Mouse (Mus musculus): ENCODE measurements around the gene Fyb2. TPM values are rescaled to one million over a fixed set of nuclear protein-coding genes. Genes with fewer than 3 reads are reported as not detected.

Gene Fyb2
- total RNA-seq, 2 experiments from 2014 or later, result 0.08 to 0.25 TPM

- TF ChIP-seq CTCF (IDR thresholded peaks at IDR 0.05), result no peak
- no peak for DNase-seq
- intact Hi-C loops (cut with DNase I), result no loop called here
- H3K4me3 ChIP-seq, result no peak overlapping the region
- H3K27ac ChIP-seq, result no peak overlapping the region
Observed at GRCm38 (mm10) chr4:104949304-104949703, 36.0 kb downstream of the Fyb2 start.

DNA sequence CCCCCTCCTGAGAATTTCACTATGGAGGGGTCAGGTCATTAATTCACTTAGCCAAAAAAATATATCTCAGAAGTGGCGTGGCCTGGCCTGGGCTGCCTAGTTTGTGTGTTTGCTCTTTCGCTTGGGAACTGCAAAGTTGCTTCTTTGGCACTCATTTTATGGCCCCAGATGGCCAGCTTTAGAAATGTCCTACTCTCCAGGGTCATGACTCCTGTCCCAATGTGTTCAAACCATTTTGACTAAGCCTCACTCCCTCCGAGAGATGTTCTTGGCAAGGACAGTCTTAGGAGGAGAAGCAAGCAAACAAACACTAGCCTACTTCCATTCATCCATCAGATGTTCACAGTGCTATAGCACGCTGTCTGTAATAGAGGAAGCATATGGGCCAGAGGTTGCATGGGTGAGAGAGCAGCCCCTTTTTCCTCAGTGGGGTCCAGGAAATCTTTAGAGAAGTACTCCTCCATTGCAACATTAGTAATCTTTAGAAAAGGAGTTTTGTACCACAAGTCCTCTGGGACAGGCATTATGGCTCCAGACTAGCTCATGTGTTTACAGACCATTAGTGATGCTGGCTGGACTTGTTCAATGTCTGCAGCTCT lies 38.1 kb downstream of the Fyb2 start:
- no peak for TF ChIP-seq CTCF (IDR thresholded peaks at IDR 0.05)
- intact Hi-C loops (cut with DNase I), result no loop called here
- DNase-seq, result no peak
- Histone ChIP-seq H3K27ac (no peak overlapping the region), H3K4me3 (no peak overlapping the region)

DNA sequence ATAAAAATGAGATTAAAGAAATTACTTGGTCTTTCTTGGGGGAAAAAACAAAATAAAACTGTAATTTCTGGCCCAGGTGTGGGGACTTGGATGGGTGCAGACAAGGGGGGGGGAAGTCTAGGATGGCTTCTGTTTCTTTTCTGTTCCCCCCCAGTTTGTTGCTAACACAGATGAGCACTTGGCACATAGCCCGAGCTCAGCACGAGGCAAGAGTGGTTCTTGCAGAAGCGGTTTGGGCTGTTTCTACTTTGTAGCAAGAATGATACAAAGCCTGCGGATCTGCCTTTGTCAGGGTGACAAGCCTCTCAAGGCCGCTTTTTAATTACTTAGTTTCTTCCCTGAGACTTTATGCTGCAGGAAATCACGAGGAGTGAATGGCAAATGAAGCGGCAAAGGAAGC lies 43.4 kb downstream of the Fyb2 start:
- TF ChIP-seq CTCF (IDR thresholded peaks at IDR 0.05), result no peak
- Histone ChIP-seq H3K27ac (no peak overlapping the region), H3K4me3 (no peak overlapping the region)
- intact Hi-C loops (cut with DNase I), result no loop called here
- no peak for DNase-seq

DNA sequence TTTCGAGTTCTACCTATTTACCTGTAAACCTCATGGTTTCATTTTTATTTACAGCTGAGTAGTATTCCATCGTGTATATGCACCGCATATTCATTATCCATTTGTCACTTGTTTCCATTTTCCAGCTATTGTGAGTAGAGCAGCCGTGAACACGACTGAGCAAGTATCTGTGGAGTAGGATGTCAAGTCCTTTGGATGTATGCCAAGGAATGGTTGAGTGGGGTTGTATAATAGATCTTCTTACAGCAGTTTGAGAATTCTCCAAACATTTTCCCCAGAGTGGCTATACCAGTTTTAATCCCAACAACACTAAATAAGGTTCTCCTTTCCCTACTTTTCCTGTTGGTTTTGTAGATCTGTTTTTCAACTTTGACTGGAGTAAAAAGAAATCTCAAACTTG lies 48.2 kb downstream of the Fyb2 start:
- Histone ChIP-seq H3K27ac (no peak overlapping the region), H3K4me3 (no peak overlapping the region)
- intact Hi-C loops (cut with DNase I), result no loop called here
- no peak for DNase-seq
- TF ChIP-seq CTCF (IDR thresholded peaks at IDR 0.05), result no peak

DNA sequence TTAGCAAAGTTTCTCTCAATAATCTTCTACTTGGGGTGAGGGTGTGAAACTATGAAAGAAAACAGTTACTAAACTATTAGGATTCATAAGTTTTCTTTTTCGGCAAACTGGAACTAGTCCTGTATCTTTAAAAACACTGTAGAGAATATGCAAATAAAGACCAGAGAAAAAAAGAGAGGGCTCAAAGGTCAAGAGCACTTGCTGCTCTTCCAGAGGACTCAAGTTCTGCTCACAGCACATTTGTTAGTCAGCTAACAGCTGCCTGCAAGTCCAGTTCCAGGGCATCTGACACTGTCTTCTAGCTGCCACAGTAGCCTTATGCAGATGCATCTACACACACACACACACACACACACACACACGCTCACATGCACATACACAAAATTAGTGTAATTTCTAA lies 59.4 kb downstream of the Fyb2 start:
- DNase-seq, result no peak
- no peak overlapping the region for H3K27ac ChIP-seq

DNA sequence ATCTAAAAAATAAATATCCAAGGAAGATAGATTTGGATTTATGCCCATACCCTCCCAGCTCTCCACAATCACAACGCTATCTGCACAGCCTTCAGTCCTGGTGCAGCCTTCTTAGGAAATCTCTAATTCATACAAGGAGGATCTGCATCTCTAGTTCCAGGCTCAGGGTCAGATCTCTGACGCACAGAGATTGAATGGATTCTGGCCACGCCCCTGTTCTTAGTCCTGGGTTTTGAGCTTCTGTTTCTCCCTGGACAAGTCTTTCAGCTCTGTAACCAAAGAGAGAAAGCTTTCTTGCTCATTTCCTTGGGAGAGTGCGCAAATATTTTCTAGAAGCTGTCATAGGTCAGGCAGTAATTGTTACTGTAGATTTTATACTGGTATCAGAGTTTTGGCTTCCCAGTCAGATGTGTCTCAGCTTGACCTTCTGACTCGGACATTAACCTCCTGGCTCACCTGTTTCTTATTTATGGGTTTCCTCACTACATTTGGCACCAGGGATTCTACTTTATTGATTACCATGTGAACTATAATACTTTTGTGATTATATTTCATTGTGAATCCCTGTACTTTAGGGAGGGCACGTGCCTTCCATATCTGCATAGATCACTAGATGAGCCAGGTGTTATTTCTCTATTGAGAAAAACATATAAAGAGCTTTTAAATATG lies 62.0 kb downstream of the Fyb2 start:
- DNase-seq, result no peak
- intact Hi-C loops (cut with DNase I), result no loop called here
- no peak overlapping the region for H3K27ac ChIP-seq
- no peak for TF ChIP-seq CTCF (IDR thresholded peaks at IDR 0.05)
- H3K4me3 ChIP-seq, result no peak overlapping the region

More for the DNA sequence above, 59.4 kb downstream of the Fyb2 start:
- no peak for TF ChIP-seq CTCF (IDR thresholded peaks at IDR 0.05)
- no peak overlapping the region for H3K4me3 ChIP-seq
- intact Hi-C loops (cut with DNase I), result no loop called here

GRCm38 (mm10) chr4:104985960-104986632 lies 72.8 kb downstream of the Fyb2 start:
- Histone ChIP-seq H3K4me3 (no peak overlapping the region), H3K27ac (no peak overlapping the region)
- no peak for DNase-seq
- intact Hi-C loops (cut with DNase I), result no loop called here
- TF ChIP-seq CTCF (IDR thresholded peaks at IDR 0.05), result no peak

- intact Hi-C loops (cut with DNase I), result no loop called here
- no peak for DNase-seq
- H3K4me3 ChIP-seq, result no peak overlapping the region
- TF ChIP-seq CTCF (IDR thresholded peaks at IDR 0.05), result no peak
- no peak overlapping the region for H3K27ac ChIP-seq
Observed at GRCm38 (mm10) chr4:104987631-104988030, 74.4 kb downstream of the Fyb2 start.

DNA sequence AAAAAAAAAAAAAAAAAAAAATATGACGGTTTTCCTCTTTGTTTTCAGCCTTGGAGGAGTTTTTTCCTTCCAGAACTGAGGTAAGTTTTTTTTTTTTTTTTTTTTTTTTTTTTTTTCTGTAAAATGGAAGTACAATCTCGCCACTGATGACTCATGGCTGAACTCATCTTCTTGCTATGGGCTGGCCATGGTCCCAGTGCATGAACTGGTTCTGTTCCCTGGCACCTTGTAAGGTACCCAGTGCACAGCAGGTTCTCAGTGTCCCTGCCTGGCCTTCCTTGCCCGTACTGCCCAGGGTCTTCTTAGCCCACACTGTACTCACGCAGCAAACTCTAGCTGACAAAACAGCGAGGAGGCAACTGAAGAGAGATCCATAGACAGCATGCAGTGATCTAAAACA lies 74.8 kb downstream of the Fyb2 start:
- Histone ChIP-seq H3K27ac (no peak overlapping the region), H3K4me3 (no peak overlapping the region)
- intact Hi-C loops (cut with DNase I), result no loop called here
- peak; percentile 40 for DNase-seq
- TF ChIP-seq CTCF (IDR thresholded peaks at IDR 0.05), result no peak

DNA sequence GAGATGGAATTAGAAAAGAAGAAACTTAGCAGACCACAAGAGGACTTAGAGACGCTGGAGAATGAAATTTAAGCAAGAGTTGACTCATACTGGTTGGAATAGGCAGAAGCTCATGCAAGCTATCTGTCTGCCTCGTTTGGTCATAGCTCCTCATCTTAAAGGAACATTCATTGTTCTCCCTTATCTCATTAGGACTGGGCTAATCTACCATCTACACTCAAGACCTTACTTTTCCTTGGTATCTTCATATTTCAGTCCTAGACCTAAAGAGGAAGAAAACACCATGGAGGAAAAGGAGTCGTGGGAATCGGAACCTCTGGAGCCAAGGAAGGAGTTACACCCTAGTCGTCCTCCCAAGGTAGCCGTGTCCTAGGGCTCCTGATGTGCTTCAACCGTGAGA lies 75.5 kb downstream of the Fyb2 start:
- intact Hi-C loops (cut with DNase I), result no loop called here
- no peak overlapping the region for H3K4me3 ChIP-seq
- DNase-seq, result no peak
- H3K27ac ChIP-seq, result no peak overlapping the region
- no peak for TF ChIP-seq CTCF (IDR thresholded peaks at IDR 0.05)

DNA sequence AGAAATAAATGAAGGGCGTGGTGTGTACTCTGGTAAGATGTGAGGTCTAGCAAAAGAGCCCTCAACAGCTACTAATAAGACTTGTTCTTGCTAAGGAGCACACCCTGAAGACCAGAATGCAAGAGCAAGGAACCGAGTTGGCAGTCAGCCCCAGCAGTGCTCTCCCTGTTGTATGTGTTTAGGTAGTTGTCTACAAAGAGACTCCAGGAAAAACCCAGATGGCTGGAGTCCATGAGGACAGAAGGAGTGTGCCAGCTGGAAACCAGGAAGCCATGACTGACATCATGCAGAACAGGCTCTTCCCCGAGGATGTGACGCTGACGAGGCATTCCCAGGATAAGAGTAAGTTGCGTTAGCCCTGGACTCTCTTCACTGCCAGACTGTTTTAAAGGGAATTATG lies 76.8 kb downstream of the Fyb2 start:
- no peak overlapping the region for H3K4me3 ChIP-seq
- intact Hi-C loops (cut with DNase I), result no loop called here
- no peak overlapping the region for H3K27ac ChIP-seq
- DNase-seq, result peak; percentile 55
- no peak for TF ChIP-seq CTCF (IDR thresholded peaks at IDR 0.05)

DNA sequence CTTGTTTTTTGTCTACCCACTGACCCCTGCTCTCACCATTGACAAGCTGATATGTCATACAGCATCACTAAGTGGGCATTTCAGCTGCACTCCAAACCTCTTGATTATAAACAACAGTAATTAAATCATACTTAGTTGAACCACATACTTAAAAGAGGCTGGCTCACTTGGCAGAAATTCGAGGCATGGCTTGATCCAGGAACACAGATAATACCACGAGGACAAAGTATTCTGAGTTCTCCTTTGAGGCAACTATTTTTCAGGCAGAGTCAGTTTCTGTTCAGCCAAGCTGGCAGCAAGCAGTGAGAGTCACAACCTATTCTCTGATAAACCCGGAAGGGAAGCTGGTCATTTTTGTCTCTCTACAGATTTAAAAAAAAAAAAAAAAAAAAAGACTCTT lies 77.4 kb downstream of the Fyb2 start:
- no peak for TF ChIP-seq CTCF (IDR thresholded peaks at IDR 0.05)
- no peak overlapping the region for H3K27ac ChIP-seq
- H3K4me3 ChIP-seq, result no peak overlapping the region
- intact Hi-C loops (cut with DNase I), result no loop called here
- DNase-seq, result no peak

DNA sequence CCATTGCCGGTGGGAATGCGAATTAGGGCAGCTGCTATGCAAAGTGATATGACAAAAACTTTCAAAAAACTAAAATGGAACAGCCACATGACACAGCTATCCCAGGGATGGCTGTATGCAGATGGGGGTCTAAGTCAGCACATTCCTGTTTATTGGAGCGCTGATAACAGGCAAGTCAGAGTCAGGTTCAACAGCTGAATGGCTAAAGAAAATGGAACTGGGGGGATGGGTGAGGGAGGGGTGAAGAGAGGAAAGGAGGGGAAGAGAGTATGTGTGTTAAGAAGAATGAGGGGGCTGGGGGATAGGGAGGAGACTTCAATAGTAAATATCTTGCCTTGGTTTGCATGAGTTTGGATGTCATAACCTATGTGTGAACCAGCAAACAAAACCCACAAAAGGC lies 79.0 kb downstream of the Fyb2 start:
- intact Hi-C loops (cut with DNase I), result no loop called here
- H3K27ac ChIP-seq, result no peak overlapping the region
- DNase-seq, result no peak
- no peak for TF ChIP-seq CTCF (IDR thresholded peaks at IDR 0.05)
- H3K4me3 ChIP-seq, result no peak overlapping the region

Measured in gastrocnemius, adult 2 months (tissue).